Mouse (Mus musculus): ENCODE data around the gene Trim11.
"Not testable (repeated sequence)": the region's sequence is repeated elsewhere in the genome, so short reads cannot be mapped to it uniquely, and the experiment has no call there.

Trim11 gene

GRCm38 (mm10) chr11:58978027-58978705 is at the start of gene Trim11:
Trim11 (plus strand) TSS chr11:58978093.
- DNase-seq, result peak; percentile 72

DNA sequence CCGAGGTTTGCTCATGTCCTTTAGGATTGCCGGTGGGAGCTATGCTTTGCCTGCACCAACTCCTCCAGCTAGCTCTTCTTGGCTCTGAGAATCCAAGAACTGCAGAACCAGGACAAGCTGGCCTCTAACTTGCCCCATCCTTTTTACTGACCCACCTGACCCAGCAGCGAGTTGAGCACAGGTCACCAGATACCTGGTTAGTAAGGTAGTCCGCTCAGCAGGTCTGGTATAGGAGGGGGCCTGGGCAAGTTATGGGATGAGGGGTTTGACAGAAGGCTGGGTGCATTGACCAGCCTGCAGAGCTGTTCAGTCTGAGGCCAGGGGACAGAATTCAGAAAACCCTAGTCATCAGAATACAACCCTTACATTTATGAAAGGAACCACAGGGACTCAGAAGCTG is 48.8 kb upstream of the Trim11 start:
- no peak for DNase-seq

DNA sequence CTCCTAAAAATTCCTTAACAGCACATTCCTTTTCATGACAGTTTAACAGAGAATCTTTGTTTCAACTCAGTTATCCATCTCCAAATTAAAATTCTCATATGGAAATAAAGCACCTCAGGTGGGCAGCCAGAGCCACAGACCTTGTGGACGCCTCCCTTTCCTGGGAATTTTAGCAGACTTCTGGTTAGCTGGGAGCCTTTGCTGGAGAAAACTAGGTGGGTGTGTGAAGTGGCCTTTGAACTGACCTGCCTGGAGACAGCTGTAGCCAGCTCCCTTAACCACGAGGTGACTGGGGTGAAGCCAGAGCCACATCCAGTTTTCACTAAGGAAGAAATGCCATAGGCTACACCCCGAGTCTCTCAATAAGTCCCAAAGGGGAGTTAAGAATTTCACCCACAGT is 48.3 kb upstream of the Trim11 start:
- peak; percentile 67 for DNase-seq

- no peak for DNase-seq
Measured at GRCm38 (mm10) chr11:58930254-58930653, 47.6 kb upstream of the Trim11 start.

- no peak for DNase-seq
Measured at GRCm38 (mm10) chr11:58931576-58931975, 46.3 kb upstream of the Trim11 start.

DNA sequence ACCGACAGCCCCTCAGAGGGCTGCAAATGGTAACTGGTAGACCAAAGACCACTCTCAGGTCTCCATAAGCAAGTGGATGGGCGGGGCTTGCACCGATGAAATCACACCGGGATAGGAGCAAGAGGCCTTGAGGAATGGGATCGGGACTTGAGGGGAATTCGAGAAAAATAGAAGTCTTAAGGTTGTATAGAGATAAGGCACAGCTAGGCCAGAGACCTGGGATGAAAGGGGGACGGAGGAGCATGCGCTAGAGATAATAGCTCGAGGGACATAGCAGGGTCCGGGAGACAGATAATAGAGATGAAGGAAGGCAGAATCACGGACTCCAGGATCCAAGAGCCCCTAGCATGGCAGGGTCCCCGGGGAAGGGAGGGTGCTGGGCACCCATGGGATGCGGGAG is 40.0 kb upstream of the Trim11 start:
- DNase-seq, result no peak

DNA sequence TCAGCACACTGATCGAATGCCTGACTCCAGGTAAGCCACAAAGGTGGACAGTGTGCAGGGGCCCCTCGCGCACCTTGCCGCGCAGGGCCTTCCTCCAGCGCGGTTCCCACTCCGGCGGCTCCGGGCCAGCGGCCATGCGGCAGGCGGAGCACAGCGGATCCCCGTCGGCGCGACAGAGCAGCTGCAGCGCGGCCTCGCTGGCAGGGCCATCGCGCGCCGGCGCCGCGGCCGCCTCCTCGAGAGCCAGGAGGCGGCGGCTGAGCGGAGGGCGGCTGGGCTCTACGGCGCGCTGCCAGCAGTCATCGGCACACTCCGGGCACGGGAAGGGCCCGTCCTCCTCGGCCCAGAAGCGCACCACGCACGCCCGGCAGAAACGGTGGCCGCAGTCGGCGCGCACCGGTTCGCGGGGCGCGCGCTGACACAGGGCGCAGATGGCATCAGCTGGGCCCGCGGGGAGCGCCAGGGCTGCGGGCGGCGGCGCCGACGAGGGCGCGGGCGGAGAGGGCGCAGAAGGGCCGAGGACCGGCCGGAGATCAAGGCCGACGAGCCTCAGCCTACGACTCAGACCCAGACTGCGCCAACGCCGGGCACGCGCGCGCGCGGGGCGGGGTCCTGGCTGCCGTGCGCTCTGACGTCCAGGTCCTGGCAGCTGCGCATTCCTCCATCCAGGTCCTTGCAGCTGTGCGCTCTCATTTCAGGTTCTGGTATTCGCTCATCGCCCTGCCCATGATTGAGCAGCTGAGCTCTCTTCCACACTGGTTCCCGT is 39.4 kb upstream of the Trim11 start, which contains the start of gene Rnf187:
Gene Rnf187, minus strand, starts transcription at position 595 of the 766 bp plus-strand sequence.
- DNase-seq, result peak; percentile 95

DNA sequence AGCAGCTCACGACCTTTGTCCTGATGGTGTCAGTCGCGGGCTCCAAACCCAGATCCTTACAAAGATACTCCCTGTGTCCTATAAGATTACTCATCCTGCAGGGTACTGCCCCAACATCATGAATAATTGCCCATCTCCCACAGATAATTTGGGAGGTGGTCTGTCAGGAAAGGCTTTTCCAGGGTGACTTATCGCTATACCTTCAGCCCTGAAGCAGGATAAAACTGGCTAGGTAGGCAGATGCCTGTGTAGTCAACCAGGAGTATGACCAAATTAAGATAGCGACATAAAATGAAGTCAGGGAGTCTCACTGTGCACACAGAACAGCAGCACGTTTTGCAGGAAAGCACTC is 38.8 kb upstream of the Trim11 start:
- DNase-seq, result no peak

DNA sequence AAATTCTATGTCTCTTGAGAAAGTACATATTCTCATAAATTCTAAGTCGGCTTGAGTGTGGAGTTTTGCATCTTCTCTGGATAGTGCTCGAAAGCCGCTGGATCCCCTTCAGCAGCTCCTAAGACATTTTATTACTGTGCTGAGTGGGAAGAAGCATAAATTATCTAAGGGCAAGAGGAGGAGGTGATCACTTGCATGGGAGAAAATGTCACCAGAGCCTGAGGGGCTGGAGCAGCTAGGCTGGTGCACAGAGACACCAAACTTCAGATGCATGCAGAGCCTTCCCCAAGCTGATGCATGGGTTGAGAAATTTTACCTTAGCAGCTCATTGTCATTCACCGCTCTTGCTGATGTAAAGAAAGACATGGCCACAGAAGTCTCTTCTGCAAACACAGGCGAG is 33.8 kb upstream of the Trim11 start:
- DNase-seq, result no peak

DNA sequence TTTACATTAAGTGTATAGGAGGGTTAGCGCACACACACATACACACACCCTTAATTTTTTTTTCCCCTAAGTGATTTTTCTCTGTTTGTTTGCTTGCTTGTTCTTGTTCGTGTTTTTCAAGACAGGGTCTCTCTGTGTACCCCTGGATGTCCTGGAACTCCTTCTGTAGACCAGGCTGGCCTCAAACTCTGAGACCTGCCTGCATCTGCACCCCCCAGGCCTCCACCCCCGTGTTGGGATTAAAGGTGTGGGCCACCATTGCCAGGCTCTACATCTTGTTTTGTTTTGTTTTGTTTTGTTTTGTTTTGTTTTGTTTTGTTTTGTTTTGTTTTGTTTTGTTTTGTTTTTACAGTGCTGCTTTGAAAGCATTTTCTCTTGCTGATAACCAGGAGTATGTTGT is 30.6 kb upstream of the Trim11 start:
- DNase-seq, result no peak

- no peak for DNase-seq
Measured at GRCm38 (mm10) chr11:58947798-58948528, 29.9 kb upstream of the Trim11 start.

DNA sequence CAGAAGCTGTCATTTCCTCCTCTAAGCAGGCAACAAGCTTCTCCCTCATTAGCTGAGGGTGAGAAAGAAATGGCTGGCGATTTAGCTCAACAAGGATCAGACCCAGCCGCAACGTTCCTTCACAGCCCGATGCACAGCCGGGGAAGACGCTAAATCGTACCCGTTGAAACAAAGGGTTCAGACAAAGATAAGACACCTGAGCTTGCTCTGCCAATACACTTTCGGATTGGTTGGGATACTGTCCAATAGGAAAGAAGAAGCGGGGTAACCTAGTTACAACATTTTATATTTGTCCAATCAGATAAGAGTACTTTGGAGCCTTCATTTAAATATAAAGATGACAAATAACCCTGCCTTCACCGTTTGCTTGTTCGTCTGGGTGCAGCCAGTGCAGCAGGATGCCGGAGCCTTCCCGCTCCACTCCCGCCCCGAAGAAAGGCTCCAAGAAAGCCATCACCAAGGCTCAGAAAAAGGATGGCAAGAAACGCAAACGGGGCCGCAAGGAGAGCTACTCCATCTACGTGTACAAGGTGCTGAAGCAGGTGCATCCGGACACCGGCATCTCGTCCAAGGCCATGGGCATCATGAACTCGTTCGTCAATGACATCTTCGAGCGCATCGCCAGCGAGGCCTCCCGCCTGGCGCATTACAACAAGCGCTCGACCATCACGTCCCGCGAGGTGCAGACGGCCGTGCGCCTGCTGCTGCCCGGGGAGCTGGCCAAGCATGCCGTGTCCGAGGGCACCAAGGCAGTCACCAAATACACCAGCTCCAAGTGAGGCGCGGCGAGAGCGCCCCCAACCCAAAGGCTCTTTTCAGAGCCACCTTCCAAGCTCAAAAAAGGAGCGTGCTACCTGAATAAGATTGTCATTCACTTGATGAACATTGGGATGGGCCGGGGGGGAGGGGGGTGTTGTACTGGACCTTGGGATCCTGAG is 29.1 kb upstream of the Trim11 start, which contains the start of gene Hist3h2ba:
Gene Hist3h2ba, plus strand, starts transcription at position 379 of the 938 bp plus-strand sequence.
- DNase-seq, result peak; percentile 83

- DNase-seq, result no peak
Measured at GRCm38 (mm10) chr11:58949480-58950431, 28.1 kb upstream of the Trim11 start.

GRCm38 (mm10) chr11:58951210-58951609 is 26.7 kb upstream of the Trim11 start:
- no peak for DNase-seq

DNA sequence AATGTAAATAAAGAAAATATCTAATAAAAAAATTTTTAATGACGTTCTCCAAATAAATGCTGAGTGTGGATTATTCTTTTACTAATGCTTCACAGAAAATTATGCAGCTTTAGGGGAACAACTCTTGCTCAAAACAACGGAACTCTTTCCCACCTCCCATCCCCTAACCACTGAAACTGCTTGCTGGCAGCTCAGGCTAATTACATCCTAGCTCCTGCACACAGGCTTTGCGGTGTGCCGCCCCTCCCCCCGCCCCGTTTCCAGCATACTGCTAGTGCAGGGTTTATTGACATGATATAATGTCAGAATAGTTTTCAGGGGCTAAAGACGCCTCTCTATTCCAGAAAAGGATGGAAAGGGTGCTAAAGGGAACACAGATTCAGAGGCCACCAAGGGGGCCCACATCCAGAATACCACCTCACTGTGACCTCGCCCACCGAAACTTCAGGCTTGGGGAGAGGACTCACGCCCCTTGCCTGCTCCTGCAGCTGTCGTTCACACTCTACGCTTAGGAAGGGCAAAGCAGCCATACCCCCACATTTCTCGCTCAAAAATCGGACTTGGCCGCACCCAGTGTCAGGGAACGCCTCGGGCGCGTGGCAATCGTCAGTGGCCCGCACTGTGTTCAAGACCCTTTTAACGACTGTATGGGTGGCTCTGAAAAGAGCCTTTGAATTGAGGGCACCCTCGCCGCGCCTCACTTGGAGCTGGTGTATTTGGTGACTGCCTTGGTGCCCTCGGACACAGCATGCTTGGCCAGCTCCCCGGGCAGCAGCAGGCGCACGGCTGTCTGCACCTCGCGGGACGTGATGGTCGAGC is 24.3 kb upstream of the Trim11 start:
- DNase-seq, result no peak

DNA sequence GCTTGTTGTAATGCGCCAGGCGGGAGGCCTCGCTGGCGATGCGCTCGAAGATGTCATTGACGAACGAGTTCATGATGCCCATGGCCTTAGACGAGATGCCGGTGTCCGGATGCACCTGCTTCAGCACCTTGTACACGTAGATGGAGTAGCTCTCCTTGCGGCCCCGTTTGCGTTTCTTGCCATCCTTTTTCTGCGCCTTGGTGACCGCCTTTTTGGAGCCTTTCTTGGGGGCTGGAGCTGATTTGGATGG is 23.8 kb upstream of the Trim11 start:
- not testable (repeated sequence) for DNase-seq

DNA sequence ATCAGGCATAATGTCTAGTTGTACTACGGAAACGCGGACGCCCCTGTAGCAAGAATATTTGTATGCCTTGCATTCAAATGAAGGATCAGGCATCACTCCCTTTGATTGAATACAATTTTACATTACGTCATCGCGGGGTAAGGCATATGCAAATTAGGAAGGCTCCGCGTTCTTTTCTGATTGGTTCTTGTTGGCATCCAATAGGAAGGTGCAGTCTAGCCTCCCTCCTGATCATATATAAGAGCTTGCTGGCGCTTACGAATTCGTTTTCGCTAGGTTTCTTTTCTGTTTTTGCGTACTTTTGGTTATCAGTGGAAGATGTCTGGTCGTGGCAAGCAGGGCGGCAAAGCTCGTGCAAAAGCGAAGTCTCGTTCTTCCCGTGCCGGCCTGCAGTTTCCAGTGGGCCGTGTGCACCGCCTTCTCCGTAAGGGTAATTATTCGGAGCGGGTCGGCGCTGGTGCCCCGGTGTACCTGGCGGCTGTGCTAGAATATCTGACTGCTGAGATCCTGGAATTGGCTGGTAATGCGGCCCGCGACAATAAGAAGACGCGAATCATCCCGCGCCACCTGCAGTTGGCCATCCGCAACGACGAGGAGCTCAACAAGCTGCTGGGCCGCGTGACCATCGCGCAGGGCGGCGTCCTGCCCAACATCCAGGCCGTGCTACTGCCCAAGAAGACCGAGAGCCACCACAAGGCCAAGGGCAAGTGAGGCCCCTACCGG is 23.3 kb upstream of the Trim11 start, which contains the start of the genes Hist3h2a and Trim17:
Gene Hist3h2a, plus strand, starts transcription at position 266 of the 723 bp plus-strand sequence.
Gene Trim17, plus strand, starts transcription at position 266 of the 723 bp plus-strand sequence.
- DNase-seq, result peak; percentile 98

DNA sequence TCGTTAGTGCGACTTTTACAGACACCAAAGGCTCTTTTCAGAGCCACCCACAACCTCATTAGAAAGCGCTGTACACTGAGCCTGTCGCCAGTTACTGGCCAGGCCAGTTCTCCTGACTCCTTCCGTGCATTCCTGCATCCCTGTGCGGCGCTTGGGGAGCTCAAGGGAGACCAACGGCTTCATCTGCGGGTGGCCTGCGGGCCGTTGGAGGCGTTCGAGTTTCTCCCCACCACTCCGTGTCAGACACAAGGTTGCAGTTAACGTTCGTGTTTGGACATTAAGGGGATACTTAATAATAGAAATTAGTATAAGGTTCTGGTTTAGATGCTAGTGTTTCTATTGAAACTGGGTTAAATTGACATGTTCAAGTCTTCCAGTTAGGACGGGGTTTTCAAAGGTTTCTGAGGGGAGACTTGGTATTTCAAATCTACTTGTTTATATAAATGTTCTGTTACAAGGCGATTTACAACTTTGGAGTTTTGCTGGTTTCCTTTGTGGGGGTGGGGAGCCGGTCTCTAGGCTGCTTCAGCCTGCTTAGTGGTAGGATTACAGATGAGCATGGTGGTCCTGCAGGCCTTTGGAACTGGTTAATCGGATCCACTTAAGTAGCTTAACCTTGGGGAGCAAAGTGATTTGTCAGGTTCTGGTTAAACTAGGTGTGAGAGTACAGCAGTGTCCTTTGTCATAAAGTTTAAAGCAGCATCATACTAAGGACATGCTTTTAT is 22.6 kb upstream of the Trim11 start:
- peak; percentile 35 for DNase-seq

DNA sequence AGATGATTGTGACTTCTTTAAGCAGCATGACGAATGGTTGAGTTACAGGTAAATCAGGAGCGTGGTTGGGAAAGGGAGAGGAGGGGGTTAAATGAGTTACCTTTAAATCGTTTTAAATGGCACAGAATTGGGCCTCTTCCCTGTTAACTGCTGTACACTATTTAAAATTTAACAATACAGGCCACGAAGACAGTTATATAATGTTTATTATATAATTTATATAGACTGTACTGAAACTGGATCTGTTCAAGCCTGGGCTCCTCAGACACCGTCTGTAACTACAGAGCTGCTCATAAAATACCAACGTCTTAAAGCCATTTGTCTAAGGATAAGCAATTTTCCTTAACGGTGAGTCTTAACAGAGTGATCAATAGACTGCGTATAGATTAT is 22.0 kb upstream of the Trim11 start:
- no peak for DNase-seq
